Mouse (Mus musculus) frontal cortex, postnatal 36 days (tissue): ENCODE measurements at regions not wholly inside any gene's neighbourhood (a gene's known extent, or its start where the extent isn't known, plus 50 kb on each side); places are given as distances from the start of the nearest gene placed in this dataset.
"Not testable (repeated sequence)": the region's sequence is repeated elsewhere in the genome, so short reads cannot be mapped to it uniquely, and the experiment has no call there.

Source experiments
- DNase-seq, 2 experiments: peaks; one replicate each; pipeline ENCODE4 v3.0.0; 2022; ENCODE audit warnings: low spot score in 2 of 2

DNA sequence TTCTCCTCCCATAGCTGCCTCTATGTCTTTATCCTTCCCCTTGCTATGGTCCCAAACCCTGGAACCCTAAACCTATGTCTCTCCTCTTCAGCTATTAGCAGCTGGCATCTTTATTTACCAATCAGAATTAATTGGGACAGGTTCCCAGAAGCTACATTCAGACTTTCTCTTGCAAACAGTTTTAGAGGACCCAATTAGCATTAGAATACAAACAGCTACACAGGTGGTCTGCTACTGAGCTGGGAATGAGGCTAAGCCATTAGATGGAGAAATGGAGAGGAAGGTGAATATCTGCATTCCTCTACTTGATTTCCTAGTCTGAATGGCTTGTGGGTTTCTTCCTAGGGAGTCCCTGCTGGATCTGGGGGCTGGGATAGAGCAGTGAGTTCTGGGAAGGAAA, 611.9 kb downstream of the A830018L16Rik start:
- no peak for DNase-seq

DNA sequence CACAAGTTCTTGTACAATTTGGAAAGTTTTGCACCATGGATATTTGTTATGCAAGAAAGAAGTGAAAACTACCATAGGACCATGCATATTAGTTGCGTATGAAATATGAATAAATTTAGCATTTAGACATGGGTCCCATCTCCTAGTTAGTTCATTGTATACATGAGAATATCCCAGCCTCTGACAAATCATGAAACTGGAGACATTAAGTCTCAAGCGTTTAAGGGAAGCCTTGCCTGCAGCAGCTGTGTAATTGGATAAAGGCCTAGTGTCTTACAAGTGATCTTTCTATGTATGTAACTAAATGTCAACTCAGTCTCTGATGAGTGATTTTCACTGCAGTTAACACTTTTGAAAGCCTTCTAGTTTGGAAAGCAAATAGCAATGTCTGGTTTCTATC, 613.5 kb downstream of the A830018L16Rik start:
- no peak for DNase-seq

DNA sequence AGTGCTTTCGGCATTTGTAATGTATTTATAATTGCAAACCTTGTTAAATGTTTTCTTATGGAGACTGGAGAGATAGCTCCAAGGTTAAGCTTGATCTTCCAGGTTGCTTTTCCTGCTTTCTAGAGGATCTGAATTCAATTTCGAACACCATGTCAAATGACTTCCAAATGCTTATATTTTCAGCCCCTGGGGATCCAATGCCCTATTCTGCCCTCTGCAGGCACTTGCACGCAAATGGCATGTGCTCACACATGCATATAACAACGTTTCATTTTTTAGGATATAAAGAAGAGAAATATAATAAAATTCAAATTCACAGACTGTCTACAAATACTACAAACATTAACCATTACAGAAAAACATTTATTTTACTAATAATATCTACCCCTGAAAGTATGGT, 614.2 kb downstream of the A830018L16Rik start:
- no peak for DNase-seq

DNA sequence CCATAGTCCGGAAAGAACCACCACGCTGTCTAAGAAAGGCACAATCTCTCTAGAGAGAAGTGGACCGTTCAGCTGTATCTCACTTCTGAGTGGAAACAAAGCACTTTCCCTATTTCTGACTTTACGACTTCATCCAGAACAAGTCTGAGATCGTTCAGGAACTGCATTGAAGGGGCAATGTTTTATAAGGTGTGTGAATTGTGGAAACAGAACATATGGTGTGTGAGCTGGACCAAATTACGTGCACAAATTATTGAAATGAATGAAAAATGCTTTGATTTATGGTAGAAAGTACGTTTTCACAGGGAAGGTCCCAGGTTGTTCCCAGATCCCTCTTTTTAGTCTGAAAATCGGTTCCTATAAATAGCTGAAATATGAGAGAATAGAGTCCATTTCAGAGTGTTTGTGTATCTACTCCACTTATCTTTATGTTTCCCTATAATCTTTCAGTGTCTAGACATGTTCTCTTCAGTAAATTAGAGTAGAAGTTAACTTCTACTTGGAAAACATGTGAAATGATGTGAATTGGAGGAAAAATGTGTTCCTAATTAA, 638.1 kb downstream of the A830018L16Rik start:
- no peak for DNase-seq

DNA sequence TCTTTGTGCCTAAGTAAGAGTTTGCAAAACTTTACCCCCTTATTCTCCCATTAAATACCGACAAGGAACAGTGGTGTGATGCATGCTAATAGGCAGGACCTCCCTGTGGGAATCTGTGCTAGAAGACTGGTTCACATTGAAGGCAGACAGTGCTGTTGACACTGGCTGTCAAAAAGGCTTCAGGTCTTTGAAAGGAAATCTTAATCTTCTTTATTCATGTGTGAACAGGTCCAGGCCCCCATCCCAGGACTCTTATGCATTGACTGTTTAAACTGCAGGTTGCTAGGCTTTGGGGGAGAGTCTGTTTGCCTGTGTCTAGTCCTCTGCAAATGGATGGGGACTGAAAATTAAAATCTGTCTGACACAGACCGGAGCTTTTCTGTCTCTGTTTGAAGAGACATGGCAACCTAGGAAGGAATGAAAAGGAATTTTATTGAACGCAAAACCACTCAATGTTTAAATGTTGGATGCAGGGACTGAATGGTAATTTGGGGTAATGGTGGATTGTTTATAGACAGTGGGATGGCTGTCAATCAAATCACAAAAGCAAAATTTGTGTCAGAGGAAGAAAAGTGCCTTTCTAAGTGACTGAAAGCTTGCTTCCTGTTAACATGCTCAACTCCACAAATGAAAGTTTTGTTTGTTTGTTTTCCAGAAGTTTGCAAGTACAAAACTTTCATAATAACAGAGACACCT, 642.1 kb downstream of the A830018L16Rik start:
- no peak for DNase-seq

DNA sequence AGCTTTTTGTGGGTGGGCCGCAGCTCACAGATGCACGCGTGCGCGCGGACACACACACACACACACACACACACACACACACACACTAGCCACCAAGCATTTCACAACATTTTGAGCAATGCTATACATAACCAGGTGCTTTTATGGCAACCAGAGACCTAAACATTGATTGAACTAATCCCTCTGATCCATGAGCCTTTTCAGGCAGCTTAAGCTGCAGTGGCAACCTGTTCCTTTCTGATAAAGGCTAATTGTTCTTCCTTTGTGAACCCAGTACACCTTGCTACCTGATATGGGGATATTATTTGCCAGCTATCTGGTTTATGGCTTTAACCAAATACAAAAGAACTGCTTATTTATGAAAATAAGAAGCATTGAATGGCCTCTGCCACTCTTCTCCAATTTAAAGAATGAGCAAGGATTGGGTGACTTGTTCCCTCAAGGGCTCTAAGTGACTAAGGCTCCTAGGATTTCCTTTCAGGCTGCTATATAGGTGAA, 651.2 kb downstream of the A830018L16Rik start:
- no peak for DNase-seq

DNA sequence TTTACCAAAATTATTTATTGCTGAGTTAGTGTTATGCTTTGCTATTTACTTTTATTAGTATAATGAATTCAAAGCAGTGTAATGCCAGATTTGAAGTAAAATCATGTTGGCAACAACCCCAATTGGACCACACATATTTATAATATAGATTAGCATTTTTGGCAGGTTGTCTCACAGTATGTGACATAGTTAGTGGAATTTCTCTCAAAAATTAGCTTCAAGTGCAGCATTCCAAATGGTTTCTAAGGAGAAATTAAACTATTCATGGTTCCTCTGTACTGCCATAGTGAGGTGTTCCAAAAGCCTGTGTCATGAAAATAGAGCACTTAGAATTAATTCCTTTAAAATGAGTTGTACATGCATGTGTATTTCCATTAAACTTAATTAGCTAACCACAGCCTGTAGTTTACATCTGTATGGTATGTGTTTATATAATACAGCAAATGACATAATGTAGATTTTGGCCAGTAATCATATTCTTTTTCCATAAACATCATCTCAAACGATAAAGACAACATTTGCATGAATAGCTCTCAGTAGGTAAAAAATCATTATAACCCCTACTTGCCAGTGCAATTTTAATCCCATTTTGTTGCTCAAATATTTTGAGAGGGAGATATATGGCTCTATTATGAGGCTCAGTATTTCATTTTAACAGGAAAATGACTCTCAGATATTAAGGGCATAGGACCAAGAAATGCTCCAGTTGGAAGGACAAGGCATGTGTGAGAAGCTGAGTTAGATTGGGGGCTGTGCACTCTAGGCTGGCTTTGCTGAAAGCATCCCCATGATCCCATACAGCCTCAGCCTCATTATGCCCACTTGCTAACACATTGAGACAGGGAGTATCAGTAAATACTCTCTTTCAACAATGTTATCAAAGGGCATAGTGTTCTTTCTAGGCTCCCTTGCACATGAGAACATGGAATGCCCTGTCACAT, 678.9 kb downstream of the A830018L16Rik start:
- DNase-seq, result no peak

DNA sequence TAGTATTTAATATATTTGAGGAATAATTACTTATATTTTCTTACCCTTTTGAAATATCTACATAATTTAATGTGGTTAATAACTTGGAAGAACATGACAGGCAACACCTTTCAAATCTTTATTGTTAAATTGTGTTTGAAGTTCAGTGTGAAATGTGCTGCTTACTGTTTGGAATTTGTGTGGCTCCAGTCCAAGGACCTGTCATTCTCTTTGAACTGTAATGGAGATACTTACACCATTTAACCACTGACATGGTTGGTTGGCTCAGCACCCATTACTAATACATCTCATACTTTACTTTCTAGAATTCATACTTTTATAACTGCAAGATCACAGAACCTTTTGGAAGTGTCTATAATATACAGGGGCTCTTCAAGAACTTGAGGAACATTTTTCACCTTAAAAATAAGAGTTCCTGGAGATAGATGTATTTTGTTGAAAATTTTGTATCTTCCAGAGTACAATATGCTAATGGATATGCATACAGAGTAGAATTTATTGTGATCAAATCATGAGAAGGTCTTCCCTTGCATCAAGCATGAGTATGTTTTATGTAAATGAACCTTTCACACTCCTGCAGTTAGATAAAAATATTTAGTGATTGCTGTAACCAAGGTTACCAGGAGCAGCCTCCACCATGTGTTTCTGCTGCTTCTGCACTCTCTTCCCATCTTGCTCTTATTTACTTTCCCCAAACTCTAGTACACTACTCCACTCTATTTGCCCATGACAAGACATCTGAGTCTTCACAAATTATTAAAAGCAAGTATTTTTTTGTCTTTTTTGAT, 701.3 kb downstream of the A830018L16Rik start:
- DNase-seq, result no peak

DNA sequence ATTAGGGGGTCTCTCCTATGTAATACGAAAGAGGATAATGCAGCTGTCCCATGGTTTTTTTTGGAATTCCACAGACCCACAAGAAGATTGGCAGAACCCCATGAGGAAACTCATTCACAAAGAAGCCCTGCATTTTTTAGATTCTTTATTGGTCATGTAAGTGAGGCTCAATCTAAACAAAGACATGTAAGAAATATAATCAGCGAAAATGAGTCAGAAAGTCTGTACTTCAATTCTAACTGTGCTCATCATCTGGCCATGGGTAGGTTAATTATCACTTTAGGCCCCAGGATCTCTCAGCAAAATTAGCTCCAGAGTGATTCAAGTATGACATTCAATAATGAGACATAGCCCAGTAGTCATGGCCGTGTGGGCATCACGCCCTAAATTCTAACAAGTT, 703.2 kb downstream of the A830018L16Rik start:
- DNase-seq, result no peak

DNA sequence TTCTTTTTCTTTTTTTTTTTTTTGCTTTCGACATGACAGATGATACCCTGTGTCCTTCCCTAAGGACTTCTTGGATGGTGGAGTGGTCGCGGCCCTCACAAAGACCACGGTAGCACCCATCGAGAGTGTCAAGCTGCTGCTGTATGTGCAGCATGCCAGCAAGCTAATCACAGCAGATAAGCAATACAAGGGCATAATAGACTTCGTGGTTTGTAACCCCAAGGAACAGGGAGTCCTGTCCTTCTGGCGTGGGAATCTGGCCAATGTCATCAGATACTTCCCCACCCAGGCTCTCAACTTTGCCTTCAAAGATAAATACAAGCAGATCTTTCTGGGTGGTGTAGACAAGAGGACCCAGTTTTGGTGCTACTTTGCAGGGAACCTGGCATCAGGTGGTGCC, 707.0 kb downstream of the A830018L16Rik start:
- no peak for DNase-seq

DNA sequence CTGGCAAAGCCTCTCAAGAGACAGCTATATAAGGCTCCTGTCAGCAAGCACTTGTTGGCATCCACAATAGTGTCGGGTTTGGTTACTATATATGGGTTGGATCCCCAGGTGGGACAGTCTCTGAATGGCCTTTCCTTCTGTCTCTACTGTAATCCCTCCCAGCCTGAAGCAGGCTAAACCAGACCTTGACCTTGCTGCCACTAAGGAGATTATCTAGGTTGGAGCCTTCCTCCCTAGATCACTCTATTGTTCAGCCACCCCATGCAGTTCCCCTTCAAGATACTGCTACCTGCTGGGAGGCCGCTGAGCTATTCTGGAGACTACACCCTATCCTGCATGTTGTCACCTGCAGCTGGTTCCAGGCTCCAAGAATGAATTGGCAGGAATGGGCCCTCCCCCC, 712.7 kb downstream of the A830018L16Rik start:
- DNase-seq, result not testable (repeated sequence)

DNA sequence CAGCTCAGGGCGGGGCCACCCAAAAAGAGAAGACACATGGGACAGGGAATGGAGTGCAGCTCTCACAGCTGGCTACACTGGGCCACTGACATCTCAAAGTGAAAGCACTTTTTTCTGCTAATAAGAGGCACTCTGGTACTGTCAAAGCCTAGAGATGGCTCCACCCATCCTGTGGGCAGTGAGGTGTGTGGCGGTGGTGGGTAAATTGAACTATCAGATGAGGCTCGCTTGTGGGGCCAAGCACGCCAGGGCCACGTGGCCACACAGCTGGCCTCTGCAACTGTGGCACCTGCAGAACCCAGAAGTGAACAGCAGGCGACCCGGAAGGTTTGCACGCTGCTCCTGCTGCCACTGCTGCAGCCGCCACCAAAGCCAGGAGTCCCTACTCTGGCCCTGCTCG, 756.6 kb downstream of the A830018L16Rik start:
- no peak for DNase-seq

DNA sequence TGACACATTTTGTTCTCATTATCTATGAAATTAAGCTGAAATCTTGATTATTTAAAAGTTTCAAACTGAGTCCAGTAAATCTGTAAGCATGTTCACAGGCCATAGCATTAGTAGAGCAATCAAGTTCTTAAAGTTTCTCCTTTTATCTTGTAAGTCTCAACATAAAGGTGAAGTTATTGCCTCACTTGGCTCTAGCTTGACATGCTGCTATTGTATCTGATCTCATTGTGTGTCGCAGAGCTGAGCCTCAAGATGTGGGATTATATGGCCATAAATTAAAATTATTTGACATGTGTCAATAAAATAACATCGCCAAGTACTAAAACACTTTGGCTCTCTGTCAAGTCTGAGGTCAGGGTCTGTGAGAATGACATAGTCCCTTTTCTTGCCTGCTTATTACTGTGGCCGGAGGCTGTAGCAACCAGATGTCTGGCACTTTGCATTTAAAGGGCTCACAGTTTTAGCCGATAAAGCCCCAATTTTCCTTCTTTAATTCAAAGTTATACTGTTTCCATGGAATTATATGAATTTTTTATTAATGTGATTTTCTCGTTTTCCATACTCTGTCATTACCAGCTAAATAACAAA, 775.8 kb downstream of the A830018L16Rik start:
- DNase-seq, result no peak

DNA sequence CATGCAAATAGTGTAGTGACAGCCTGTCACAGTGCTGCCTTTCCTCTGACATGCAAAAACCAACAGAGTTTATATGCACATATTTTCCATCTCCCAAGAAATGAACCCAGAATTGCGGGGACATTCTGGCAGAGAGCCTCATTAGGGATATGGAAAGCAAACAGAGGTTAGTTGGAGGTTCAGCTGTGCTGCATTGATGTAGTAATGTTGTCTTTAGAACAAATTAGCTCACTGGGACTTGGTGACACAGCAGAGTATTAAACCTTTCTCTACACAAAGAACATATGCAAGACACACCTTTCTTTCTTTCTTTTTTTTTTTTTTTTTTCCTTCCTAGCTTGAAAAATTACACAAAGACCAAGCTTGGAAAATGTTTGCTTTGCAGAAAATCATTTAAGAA, 778.7 kb downstream of the A830018L16Rik start:
- no peak for DNase-seq

DNA sequence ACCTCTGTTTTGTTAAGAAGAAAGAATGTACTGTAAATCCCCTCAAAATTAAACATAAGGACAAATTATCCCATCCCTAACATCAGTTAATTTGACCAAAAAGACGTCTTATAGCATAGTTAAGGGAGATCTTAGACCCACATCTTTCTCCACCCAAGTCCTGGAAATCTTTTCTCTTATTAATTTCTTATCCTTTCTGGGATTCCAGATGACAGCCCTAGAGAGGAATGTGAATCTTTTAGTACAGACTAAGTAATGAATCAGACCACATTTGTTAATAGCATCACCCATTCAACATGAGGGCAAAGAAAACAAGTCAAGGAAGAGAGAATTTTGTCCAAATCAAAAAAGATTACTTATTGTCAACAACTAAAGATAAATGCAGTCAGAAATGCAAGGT, 817.2 kb downstream of the A830018L16Rik start:
- no peak for DNase-seq

DNA sequence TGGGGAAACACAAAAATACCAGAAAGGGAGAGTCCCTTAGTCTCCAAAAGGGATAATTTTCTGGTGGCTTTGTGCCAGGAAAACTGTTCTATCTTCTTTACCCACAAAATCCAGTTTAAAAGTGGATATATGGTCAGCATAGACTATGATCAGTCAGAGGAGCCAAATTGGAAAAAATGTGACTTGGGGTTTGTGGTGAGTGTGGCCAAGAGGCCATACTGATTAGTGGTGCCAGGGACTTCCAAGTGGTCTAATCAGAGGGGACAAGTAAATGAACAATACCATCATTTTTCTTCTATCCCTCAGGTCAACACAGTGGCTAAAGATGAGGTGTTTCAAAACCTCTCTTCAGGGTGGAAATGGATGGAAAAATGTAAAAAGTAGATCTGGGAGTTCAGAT, 828.2 kb downstream of the A830018L16Rik start:
- no peak for DNase-seq

DNA sequence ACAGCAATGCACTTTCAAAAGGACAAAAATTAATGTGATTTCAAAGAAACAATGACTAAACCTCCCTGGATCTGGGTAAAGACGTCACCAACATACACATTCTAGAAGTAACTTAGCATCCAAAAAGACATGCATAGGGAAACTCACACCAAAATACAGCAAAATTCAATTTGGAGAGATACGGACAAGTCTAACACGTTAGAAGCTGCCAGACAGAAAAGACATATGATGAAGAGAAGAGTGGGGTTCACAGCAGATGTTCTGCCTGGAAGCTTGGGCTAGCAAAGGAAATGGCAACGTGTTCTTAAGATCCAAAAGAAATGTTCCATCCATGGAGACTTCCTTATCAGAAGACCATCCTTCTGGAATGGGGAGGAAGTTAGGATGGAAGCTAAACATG, 868.6 kb downstream of the A830018L16Rik start:
- no peak for DNase-seq

DNA sequence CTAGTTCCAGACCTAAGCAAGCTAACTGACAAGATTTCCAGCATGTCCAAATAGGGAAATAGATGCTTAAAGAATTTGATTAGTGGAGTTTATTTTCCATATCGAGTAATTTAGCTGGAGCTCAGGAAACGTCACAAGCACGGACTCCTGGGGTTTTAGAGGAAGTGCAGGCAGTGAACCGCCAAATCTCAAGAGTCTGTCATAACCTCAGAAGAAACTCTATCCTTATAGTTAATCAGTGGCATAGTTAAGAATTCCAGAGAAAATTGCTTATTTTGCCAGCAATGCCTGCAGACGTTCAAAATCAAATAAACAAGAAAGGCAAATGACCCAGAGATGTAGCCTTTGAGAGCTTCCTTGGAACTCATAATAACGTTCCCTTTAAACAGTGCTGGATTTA, 871.6 kb downstream of the A830018L16Rik start:
- no peak for DNase-seq

DNA sequence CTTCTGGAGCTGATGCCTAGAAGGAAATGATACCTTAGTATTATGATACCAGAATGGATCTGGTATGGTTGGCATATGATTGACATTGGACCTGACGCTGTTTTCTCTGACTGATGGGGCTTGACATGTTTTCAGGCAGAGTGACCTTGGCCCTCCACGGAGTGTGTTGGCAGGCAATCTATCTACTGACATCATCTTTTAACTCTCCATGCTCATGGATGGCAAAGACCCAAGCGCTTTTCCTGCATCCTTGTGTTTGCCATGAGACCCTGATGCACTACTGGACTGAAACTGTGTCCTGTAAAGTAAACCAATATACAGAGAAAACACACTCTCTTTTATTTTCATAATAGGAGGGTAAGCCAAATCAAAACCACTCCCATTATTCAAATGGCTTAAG, 872.1 kb downstream of the A830018L16Rik start:
- DNase-seq, result no peak

DNA sequence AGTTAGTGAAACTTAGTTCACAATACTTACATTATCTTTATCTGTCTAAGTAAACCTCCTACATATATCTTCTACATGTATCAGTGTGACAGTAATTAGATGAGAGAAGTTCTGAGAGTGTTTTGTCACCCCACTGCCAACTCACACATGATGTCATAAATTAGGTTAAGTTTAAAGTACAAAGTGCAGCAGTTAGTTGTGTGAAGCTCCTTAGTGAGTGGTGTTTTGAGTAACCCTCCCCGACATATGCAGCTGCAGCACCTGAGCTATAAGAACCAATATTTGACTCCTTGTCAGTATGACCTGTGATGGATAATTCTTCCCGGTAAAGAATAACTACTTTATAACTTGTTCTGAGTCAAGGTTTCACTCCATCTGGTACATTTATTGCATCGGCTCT, 874.6 kb downstream of the A830018L16Rik start:
- no peak for DNase-seq

DNA sequence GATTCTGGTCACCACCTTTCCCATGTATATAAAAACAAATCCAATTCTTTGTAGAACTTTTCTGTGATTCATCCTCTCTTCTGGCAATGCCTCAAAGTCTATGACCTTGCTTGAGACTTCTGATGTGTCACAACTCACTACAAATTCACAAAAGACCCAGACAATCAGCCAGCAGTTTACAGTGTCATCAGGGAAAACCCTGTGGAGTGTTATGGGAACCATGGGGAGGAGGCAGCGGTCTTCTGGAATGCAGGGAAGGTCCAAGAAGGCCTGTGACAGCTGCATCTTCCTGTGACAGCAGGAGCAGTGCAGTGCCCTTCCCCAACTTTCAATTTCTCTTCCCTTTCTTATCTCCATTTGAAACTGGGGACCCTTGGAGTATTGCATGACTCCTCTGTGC, 877.9 kb downstream of the A830018L16Rik start:
- DNase-seq, result no peak
